Mouse (Mus musculus) testis, adult 2 months (tissue): ENCODE results near the gene Nuak1. TPM values are rescaled to one million over a fixed set of nuclear protein-coding genes. Genes with fewer than 3 reads are reported as not detected.

ENCODE experiments used
- H3K27ac ChIP-seq: fragments of 200-500 bp; 2 replicates; pipeline ENCODE4 v1.5.1; 2012; ENCODE audit warnings: low read depth, low read length; ENCODE audit not compliant: control insufficient read depth, insufficient read depth
- H3K27me3 ChIP-seq: fragments of 200-500 bp; 2 replicates; pipeline ENCODE4 v1.6.1; 2012; ENCODE audit warnings: mild to moderate bottlenecking, low read length, moderate library complexity; ENCODE audit not compliant: control insufficient read depth, insufficient read depth
- H3K36me3 ChIP-seq: fragments of 200-500 bp; 2 replicates; pipeline ENCODE4 v1.6.1; 2012; ENCODE audit warnings: mild to moderate bottlenecking, low read length; ENCODE audit not compliant: control insufficient read depth, insufficient read depth
- H3K4me1 ChIP-seq: fragments of 200-500 bp; 2 replicates; pipeline ENCODE4 v1.6.1; 2012; ENCODE audit warnings: low read length; ENCODE audit not compliant: control insufficient read depth, insufficient read depth
- H3K4me3 ChIP-seq: fragments of 200-500 bp; 2 replicates; pipeline ENCODE4 v1.5.1; 2012; ENCODE audit warnings: low read depth, mild to moderate bottlenecking, low read length, moderate library complexity, mixed read lengths; ENCODE audit not compliant: control insufficient read depth
- CTCF ChIP-seq: fragments of 200-500 bp; IDR thresholded peaks from 2 replicates; pipeline ENCODE4 v1.5.1; 2012; ENCODE audit warnings: low read depth, mild to moderate bottlenecking, inconsistent platforms, low read length, moderate library complexity; ENCODE audit not compliant: control insufficient read depth, insufficient read depth, insufficient replicate concordance
- POLR2A ChIP-seq: fragments of 200-500 bp; IDR thresholded peaks from 2 replicates; pipeline ENCODE4 v1.6.1; 2012; ENCODE audit warnings: low read depth, mild to moderate bottlenecking, inconsistent platforms, low read length, moderate library complexity; ENCODE audit not compliant: control insufficient read depth
- polyA plus RNA-seq: library from polyadenylated mRNA; depleted of rRNA; stranded (reverse); fragments of >200 nt; gene quantifications from 2 replicates; pipeline ENCODE4 v1.2.3, GENCODE M21; 2012; rRNA removed

The Nuak1 gene
- polyA plus RNA-seq, 1 experiment = 1.6 TPM

- no peak for TF ChIP-seq POLR2A
- TF ChIP-seq CTCF = no peak
- Histone ChIP-seq H3K36me3 (no peaks in the 10 kb centered on the region), H3K27ac (no peak overlapping the region), H3K4me3 (no peak overlapping the region), H3K4me1 (peaks cover 6% of the 10 kb centered on the region), H3K27me3 (no peaks in the 10 kb centered on the region)
Measured at GRCm38 (mm10) chr10:84343536-84343935, 96.9 kb downstream of the Nuak1 start.

- Histone ChIP-seq H3K36me3 (no peaks in the 10 kb centered on the region), H3K27ac (no peak overlapping the region), H3K27me3 (no peaks in the 10 kb centered on the region), H3K4me1 (no peaks in the 10 kb centered on the region), H3K4me3 (no peak overlapping the region)
- TF ChIP-seq POLR2A (no peak), CTCF (no peak)
Measured at GRCm38 (mm10) chr10:84339456-84339855, 100.9 kb downstream of the Nuak1 start.

- H3K4me1 ChIP-seq = no peaks in the 10 kb centered on the region
- no peak overlapping the region for H3K4me3 ChIP-seq
- H3K27ac ChIP-seq = no peak overlapping the region
- H3K27me3 ChIP-seq = no peaks in the 10 kb centered on the region
- no peaks in the 10 kb centered on the region for H3K36me3 ChIP-seq
- TF ChIP-seq POLR2A = no peak
- TF ChIP-seq CTCF = no peak
Measured at GRCm38 (mm10) chr10:84338752-84339151, 101.6 kb downstream of the Nuak1 start.

- H3K36me3 ChIP-seq = no peaks in the 10 kb centered on the region
Measured at GRCm38 (mm10) chr10:84335441-84335840, 105.0 kb downstream of the Nuak1 start.

GRCm38 (mm10) chr10:84329822-84330221 lies 110.6 kb downstream of the Nuak1 start:
- H3K36me3 ChIP-seq = no peaks in the 10 kb centered on the region
- no peak overlapping the region for H3K27ac ChIP-seq
- no peaks in the 10 kb centered on the region for H3K4me1 ChIP-seq
- H3K4me3 ChIP-seq = no peak overlapping the region
- TF ChIP-seq POLR2A (no peak), CTCF (no peak)
- no peaks in the 10 kb centered on the region for H3K27me3 ChIP-seq

More at GRCm38 (mm10) chr10:84335441-84335840, 105.0 kb downstream of the Nuak1 start:
- no peak overlapping the region for H3K27ac ChIP-seq
- H3K4me3 ChIP-seq = no peak overlapping the region
- no peak for TF ChIP-seq POLR2A
- TF ChIP-seq CTCF = no peak
- no peaks in the 10 kb centered on the region for H3K27me3 ChIP-seq
- no peaks in the 10 kb centered on the region for H3K4me1 ChIP-seq

GRCm38 (mm10) chr10:84329336-84329735 lies 111.1 kb downstream of the Nuak1 start:
- no peak for TF ChIP-seq POLR2A
- Histone ChIP-seq H3K27ac (no peak overlapping the region), H3K4me3 (no peak overlapping the region), H3K36me3 (no peaks in the 10 kb centered on the region), H3K27me3 (no peaks in the 10 kb centered on the region), H3K4me1 (no peaks in the 10 kb centered on the region)

- Histone ChIP-seq H3K27me3 (no peaks in the 10 kb centered on the region), H3K4me3 (no peak overlapping the region), H3K27ac (no peak overlapping the region), H3K4me1 (no peaks in the 10 kb centered on the region; the same call in 1 of the 2 replicates), H3K36me3 (no peaks in the 10 kb centered on the region)
- TF ChIP-seq POLR2A (no peak), CTCF (no peak)
Measured at GRCm38 (mm10) chr10:84324018-84324417, 116.4 kb downstream of the Nuak1 start.

Other genes with a start within 250 kb of the Nuak1 start
- gene Ckap4, start 93.5 kb upstream of the Nuak1 start, polyA plus RNA-seq = 50.1 and 55.7 TPM in 2 replicates
- gene Tcp11l2, start 136.0 kb upstream of the Nuak1 start, polyA plus RNA-seq = 14.0 and 18.2 TPM in 2 replicates
- gene Polr3b, start 181.7 kb upstream of the Nuak1 start, polyA plus RNA-seq = 4.1 and 4.8 TPM in 2 replicates